In the genomic region with DNA sequence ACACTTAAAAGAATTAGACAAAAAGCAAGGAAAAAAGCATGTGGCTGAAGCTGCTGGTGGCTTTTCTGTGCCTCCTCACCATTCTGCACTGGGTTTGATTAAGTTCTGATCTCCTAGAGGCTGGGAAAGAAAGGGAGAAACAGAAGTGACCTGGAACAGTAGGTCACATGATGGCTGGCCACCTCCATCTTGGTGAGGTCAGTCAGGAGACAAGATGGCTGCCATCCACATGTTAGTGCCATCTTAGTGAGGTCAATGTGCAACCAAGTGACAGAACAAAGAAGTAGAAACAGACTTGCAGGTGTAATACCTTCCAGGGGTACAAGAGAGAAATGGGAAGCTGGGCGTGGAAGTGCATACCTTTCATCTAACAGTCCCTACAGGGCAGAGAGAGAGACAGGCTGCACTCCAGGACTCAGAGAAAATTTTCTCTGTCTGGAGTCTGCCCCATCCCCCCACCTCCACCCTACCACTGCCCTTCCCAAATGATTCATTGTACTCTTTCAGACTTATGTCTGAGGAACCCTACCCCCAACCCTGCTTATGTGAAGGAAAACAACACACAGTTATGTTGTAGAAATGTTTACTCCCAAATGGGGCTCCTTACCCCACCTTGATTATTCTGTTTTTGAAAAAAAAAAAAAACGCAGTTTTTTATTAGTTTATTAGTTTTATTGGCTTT, we compare ENCODE assay signal across 9 mouse cellular contexts.
A peak's percentile ranks its signal among the peaks of the same experiment; 100 is the strongest.
DNase-seq lines count a peak whose midpoint lies in the region; ATAC-seq lines count a peak whose summit lies in the region.
"Had no signal": no experiment of that assay in that cellular context is flagged by ENCODE, and none has a peak within 500 bp of the region (broad histone marks: within the 10 kb centered on the region; RNA-seq: fewer than 3 reads in every experiment).

No protein-coding gene starts in this region.

- H3K27ac ChIP-seq in forebrain, embryonic 12.5 days = no peak overlapping the region
- H3K27ac ChIP-seq in forebrain, embryonic 14.5 days (ENCODE audit: low read depth, low read length) = no peak overlapping the region

- H3K9ac ChIP-seq in forebrain, embryonic 12.5 days = no peak overlapping the region
- no peak overlapping the region for H3K9ac ChIP-seq in forebrain, embryonic 14.5 days (ENCODE audit: low read length)

- no peaks in the 10 kb centered on the region for H3K27me3 ChIP-seq in forebrain, embryonic 12.5 days
- H3K27me3 ChIP-seq in forebrain, embryonic 14.5 days (replicated peaks; ENCODE audit: control insufficient read depth, insufficient read depth, low read length) = no peaks in the 10 kb centered on the region

- DNase-seq in forebrain, embryonic 14.5 days (ENCODE audit: low spot score) = no peak
- DNase-seq in 3T3-L1 (ENCODE audit: low read depth, low spot score) = peak; percentile 74
- peak; percentile 12 for DNase-seq in embryo, embryonic 11 days
- DNase-seq in kidney, postnatal 10 days = peak; percentile 20
- DNase-seq in right cerebral cortex, adult 18-20 months = no peak
- no peak for DNase-seq in cerebellum, adult 9-11 months
- no peak for DNase-seq in spleen, postnatal 10 days (ENCODE audit: low spot score in 2 of 2)
- DNase-seq: cerebellum, adult 8-10 months had no signal

- H3K36me3 ChIP-seq in forebrain, embryonic 12.5 days (replicated peaks) = no peaks in the 10 kb centered on the region
- H3K36me3 ChIP-seq in forebrain, embryonic 14.5 days (ENCODE audit: control insufficient read depth, insufficient read depth, low read length) = no peaks in the 10 kb centered on the region

- no peak overlapping the region for H3K4me2 ChIP-seq in forebrain, embryonic 12.5 days
- H3K4me2 ChIP-seq in forebrain, embryonic 14.5 days (ENCODE audit: low read length) = no peak overlapping the region

- 94% methylated on average over 2 of the region's 2 CpGs for WGBS in forebrain, embryonic 12.5 days
- 81% methylated on average over 2 of the region's 2 CpGs for WGBS in forebrain, embryonic 14.5 days

- no peaks in the 10 kb centered on the region for H3K4me1 ChIP-seq in forebrain, embryonic 12.5 days
- no peaks in the 10 kb centered on the region for H3K4me1 ChIP-seq in forebrain, embryonic 14.5 days (ENCODE audit: control insufficient read depth, insufficient read depth, low read length)

- no peak overlapping the region for H3K4me3 ChIP-seq in forebrain, embryonic 12.5 days (replicated peaks)
- no peak overlapping the region for H3K4me3 ChIP-seq in forebrain, embryonic 14.5 days (ENCODE audit: low read depth, low read length)

- no peaks in the 10 kb centered on the region for H3K9me3 ChIP-seq in forebrain, embryonic 12.5 days
- H3K9me3 ChIP-seq in forebrain, embryonic 14.5 days (replicated peaks; ENCODE audit: control insufficient read depth, low read length) = no peaks in the 10 kb centered on the region

- peak; percentile 27; the same call in 1 of the 2 replicates for ATAC-seq in forebrain, embryonic 12.5 days (ENCODE audit: low FRiP score)
- ATAC-seq in forebrain, embryonic 14.5 days = no peak; the same call in 1 of the 2 replicates

Comparison
In these comparisons a context has a peak if more than half of its experiments do, and no peak if none do; other contexts are left out.
1. DNase-seq: peak in 3T3-L1 (single experiment), embryo, embryonic 11 days (single experiment) and kidney, postnatal 10 days (single experiment); none in forebrain, embryonic 14.5 days (single experiment), right cerebral cortex, adult 18-20 months (single experiment), cerebellum, adult 9-11 months (single experiment) and spleen, postnatal 10 days (0 of 2).